Mouse (Mus musculus) liver, postnatal 0 days (tissue): ENCODE measurements around the gene Rps6kb1.

Experiments used
- CTCF ChIP-seq: sonication (generic); IDR thresholded peaks from 2 replicates; pipeline ENCODE4 v1.5.1; 2016; ENCODE audit warnings: antibody characterized with exemption, low read depth
- EP300 ChIP-seq: IDR thresholded peaks from 2 replicates; pipeline ENCODE4 v1.6.1; 2016; ENCODE audit warnings: antibody characterized with exemption, low read depth, mild to moderate bottlenecking

GRCm38 (mm10) chr11:86579731-86580318 lies 35.2 kb upstream of the Rps6kb1 start:
- TF ChIP-seq CTCF = no peak
- TF ChIP-seq EP300 = no peak
